Mouse (Mus musculus): ENCODE data around the gene Inf2.
A peak's percentile ranks its signal among the peaks of the same experiment; 100 is the strongest.

The Inf2 gene

GRCm38 (mm10) chr12:112596891-112597500 lies 8.4 kb downstream of the Inf2 start:
- DNase-seq: no peak

- DNase-seq: no peak
Measured at GRCm38 (mm10) chr12:112597618-112598017, 9.0 kb downstream of the Inf2 start.

GRCm38 (mm10) chr12:112599198-112599597 lies 10.6 kb downstream of the Inf2 start:
- DNase-seq: no peak

DNA sequence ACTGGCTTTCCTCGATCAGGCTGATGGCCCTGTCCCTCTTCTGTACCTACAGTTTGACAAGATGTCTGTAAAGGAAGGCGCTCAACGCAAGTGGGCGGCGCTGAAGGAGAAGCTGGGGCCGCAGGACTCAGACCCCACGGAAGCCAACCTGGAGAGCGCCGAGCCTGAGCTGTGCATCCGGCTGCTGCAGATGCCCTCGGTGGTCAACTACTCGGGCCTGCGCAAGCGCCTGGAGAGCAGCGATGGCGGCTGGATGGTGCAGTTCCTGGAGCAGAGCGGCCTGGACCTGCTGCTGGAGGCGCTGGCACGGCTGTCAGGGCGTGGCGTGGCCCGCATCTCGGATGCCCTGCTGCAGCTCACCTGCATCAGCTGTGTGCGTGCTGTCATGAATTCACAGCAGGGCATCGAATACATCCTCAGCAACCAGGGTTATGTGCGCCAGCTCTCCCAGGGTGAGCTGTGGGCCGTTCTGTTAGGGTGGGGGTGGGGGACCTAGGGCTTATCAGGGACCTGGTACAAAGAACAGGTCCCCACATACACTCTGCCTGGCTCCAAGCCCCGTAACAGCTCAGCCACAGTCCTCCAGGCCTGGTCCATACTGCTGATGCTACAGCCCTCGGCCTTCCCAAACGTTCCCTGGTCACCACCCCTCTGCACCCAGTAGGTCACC lies 11.5 kb downstream of the Inf2 start:
- DNase-seq: no peak

GRCm38 (mm10) chr12:112604022-112604421 lies 15.4 kb downstream of the Inf2 start:
- no peak for DNase-seq

- DNase-seq: no peak
Measured at GRCm38 (mm10) chr12:112604709-112605649, 16.4 kb downstream of the Inf2 start.

- peak; percentile 69 for DNase-seq
Measured at GRCm38 (mm10) chr12:112605766-112606165, 17.2 kb downstream of the Inf2 start.

DNA sequence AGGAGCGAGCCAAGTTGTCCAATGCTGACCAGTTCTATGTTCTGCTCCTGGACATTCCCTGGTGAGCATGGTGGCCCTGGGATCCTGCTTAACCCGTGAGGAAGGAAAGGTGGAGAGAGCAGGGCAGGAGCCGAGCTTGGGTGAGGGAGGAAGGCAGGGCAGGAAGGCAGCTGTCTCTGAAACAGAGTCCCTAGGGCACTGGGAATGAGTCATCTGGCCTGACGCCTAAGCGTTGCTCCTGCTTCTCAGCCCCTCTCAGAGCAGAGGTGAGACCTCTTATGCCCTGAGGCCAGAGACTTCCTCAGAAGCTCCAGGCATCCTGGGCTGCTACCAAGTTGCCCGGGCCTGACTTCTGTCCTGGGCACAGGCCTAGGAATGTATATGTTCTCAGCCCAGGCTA lies 18.4 kb downstream of the Inf2 start:
- no peak for DNase-seq

DNA sequence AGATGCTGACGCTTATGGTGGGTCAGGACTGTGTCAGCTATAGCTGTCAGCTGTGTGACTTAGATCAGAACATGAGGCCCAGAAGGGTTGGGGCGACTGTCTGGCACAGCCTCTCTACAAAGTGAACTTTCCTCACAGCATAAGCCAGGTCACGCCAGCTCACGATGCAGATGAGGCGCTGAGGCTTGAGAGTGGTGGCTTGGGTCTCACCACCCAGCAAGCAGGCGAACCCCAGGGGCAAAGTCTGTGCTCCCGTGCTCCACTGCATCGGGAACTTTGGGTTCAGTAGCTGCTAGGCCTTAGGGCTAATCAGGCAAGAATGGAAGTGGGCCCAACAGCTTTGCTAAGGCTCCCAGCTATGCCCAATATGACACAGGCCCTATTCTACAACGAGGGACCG lies 20.4 kb downstream of the Inf2 start:
- DNase-seq: no peak

DNA sequence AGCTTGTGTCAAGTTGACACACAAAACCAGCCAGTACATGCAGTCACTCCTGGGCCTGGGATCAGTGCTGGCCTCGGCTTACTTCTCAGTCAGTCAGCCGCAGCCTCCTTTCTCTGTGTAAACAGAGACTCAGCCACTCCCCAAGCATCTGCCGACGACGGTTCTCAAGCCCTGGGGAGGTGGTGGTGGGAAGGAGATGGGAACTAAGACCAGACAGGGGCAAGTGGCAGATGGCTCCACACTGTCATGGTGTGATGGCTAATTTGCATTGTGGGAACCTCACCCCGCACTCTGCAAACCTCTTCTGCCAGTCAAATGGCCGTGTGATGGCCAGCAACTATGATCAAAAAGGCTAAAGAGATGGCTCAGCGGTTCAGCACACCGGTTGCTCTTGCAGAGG lies 28.1 kb downstream of the Inf2 start:
- no peak for DNase-seq

GRCm38 (mm10) chr12:112617184-112617583 lies 28.6 kb downstream of the Inf2 start:
- DNase-seq: no peak

- peak; percentile 72 for DNase-seq
Measured at GRCm38 (mm10) chr12:112617898-112618380, 29.4 kb downstream of the Inf2 start.

- DNase-seq: peak; percentile 42
Measured at GRCm38 (mm10) chr12:112618981-112619685, 30.5 kb downstream of the Inf2 start.

GRCm38 (mm10) chr12:112619686-112620353 lies 31.2 kb downstream of the Inf2 start, which contains the start of gene Adssl1:
Adssl1 (plus strand) TSS chr12:112620045.
- DNase-seq: peak; percentile 48

GRCm38 (mm10) chr12:112620354-112621061 lies 31.9 kb downstream of the Inf2 start:
- DNase-seq: no peak

GRCm38 (mm10) chr12:112621900-112622299 lies 33.3 kb downstream of the Inf2 start:
- no peak for DNase-seq

DNA sequence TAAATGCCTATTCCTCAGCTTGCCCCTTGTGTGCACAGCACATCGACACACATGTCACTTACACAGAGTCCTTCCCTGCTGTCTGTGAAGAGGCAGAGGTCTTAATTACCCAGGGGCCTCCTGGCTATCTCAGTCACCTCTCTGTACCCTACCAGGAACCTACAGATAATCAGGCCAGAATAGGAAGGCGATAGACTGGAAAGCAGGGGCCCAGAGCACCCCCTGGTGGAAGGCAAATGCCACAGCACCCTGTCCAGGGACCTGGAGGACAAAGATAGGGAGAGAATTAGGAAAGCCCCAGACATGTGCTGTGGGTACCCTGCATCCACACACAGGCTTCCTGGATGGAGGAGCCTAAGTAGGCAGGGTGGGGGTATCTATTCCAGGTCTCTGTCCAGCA lies 35.2 kb downstream of the Inf2 start:
- peak; percentile 57 for DNase-seq

- DNase-seq: no peak
Measured at GRCm38 (mm10) chr12:112625700-112626099, 37.1 kb downstream of the Inf2 start.

DNA sequence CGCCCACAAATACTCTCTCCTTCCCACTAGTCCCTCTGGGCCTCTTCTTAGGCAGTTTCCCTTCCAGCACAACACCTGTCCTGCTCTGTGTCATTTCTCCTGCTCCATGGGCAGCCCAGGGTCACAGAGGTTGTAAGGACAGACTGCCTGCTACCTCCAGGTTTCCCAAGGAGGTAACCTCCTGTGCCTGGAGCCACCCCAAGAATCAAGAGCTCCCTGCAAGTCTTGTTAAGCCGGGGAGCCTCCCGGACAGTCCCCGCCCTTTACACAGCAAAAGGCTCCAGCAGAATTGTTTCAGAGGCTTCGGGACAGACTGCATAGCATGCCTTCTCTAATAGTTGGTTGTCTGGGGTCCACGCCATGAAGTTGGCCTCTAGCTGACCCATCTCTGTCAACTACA lies 37.9 kb downstream of the Inf2 start:
- no peak for DNase-seq

DNA sequence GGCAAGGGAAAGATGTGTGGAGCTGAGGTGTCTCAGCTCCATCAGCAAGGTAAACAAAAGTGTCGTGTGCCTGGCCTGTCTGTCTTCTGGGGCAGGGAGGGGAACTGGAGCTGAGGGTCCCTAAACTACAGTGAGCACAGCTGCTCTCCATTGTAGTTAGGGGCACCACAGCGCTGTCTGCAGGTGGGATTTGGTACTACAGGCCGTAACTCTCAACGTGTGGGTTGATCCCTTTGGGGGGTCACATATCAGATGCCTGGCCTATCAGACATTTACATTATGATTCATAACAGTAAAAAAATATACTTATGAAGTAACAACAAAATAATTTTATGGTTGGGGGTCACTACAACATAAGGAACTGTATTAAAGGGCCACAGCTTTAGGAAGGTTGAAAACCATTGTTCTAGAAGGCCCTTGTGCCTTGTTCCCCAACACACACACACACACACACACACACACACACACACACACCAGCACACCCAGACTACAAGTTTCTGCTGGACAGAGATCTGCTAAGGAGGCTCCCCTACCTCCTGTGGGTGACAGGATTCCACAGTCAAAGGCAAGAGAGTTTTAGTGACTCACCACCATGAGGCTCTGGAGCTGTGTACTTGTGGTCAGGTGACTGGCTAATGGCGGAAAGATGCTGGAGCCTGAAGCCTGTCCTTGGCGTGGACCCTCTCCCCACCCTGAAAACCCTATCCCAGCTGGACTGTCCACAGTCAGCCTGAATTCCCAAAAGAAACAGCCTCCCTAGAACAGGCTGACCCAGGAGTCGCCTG lies 38.7 kb downstream of the Inf2 start:
- DNase-seq: no peak

DNA sequence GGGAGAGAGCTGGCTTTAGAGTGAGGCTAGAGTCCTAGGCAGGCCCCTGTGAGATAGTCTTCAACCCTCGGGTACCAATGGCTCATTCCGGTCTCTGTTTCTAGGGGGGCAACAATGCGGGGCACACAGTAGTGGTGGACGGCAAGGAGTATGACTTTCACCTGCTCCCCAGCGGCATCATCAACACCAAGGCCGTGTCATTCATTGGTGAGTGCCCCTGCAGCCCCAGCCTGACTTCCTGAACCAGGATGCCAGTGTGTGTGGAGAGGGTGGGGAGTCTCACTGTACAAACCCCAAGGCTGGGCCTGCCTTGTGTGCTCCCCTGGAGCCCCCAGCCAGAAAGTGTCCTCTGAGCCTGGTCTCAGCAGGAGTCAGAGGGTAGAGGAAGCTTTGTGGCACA lies 39.6 kb downstream of the Inf2 start:
- DNase-seq: no peak

Measured in kidney, adult 9 months (tissue).